In genomic region chr17:11618886-11619590, GRCm38 (mm10) we compare ENCODE assay signal across 27 mouse cellular contexts.
DNase-seq lines count a peak whose midpoint lies in the region; ATAC-seq and TF ChIP-seq lines count a peak whose summit lies in the region.
"Had no signal": no experiment of that assay in that cellular context is flagged by ENCODE, and none has a peak within 500 bp of the region (broad histone marks: within the 10 kb centered on the region; RNA-seq: fewer than 3 reads in every experiment).

No protein-coding gene starts in this region.

- H3K27me3 ChIP-seq in forebrain, embryonic 16.5 days (replicated peaks; ENCODE audit: control insufficient read depth, insufficient read depth, low read length), result no peaks in the 10 kb centered on the region
- 0 out of 2 replicates have a peak, but pooled peaks cover 3% of the 10 kb centered on the region for H3K27me3 ChIP-seq in forebrain, embryonic 14.5 days (replicated peaks; ENCODE audit: control insufficient read depth, insufficient read depth, low read length)
- no peaks in the 10 kb centered on the region for H3K27me3 ChIP-seq in hindbrain, embryonic 11.5 days (ENCODE audit: control insufficient read depth, insufficient read depth, low read length)
- H3K27me3 ChIP-seq: CH12.LX; hindbrain, embryonic 15.5 days; limb, embryonic 13.5 days; neural tube, embryonic 15.5 days; Patski; stomach, embryonic 15.5 days had no signal

- 65% methylated on average over 8 of the region's 8 CpGs for WGBS in forebrain, embryonic 16.5 days
- WGBS in forebrain, embryonic 14.5 days, result 79% methylated on average over 8 of the region's 8 CpGs
- WGBS in hindbrain, embryonic 11.5 days, result 92% methylated on average over 8 of the region's 8 CpGs

- no peaks in the 10 kb centered on the region for H3K36me3 ChIP-seq in forebrain, embryonic 16.5 days (ENCODE audit: control insufficient read depth, insufficient read depth)
- H3K36me3 ChIP-seq in forebrain, embryonic 14.5 days (ENCODE audit: control insufficient read depth, insufficient read depth, low read length), result no peaks in the 10 kb centered on the region
- no peaks in the 10 kb centered on the region for H3K36me3 ChIP-seq in hindbrain, embryonic 11.5 days (ENCODE audit: control insufficient read depth, insufficient read depth, low read length)
- H3K36me3 ChIP-seq: forebrain, embryonic 10.5 days; G1E; hindbrain, embryonic 15.5 days; limb, embryonic 13.5 days; liver, embryonic 12.5 days; neural tube, embryonic 15.5 days; stomach, embryonic 15.5 days had no signal

- no peaks in the 10 kb centered on the region for H3K9me3 ChIP-seq in forebrain, embryonic 16.5 days (ENCODE audit: control insufficient read depth, low read length)
- H3K9me3 ChIP-seq in forebrain, embryonic 14.5 days (replicated peaks; ENCODE audit: control insufficient read depth, low read length), result no peaks in the 10 kb centered on the region
- H3K9me3 ChIP-seq in hindbrain, embryonic 11.5 days (ENCODE audit: control insufficient read depth, low read length), result no peaks in the 10 kb centered on the region
- H3K9me3 ChIP-seq: forebrain, embryonic 10.5 days; G1E; hindbrain, embryonic 15.5 days; limb, embryonic 13.5 days; liver, embryonic 12.5 days; neural tube, embryonic 15.5 days; stomach, embryonic 15.5 days had no signal

- peak overlapping the region; percentile 54; the same call in 1 of the 2 replicates for H3K27ac ChIP-seq in forebrain, embryonic 16.5 days (ENCODE audit: low read length)
- H3K27ac ChIP-seq in forebrain, embryonic 14.5 days (ENCODE audit: low read depth, low read length), result no peak overlapping the region
- H3K27ac ChIP-seq in hindbrain, embryonic 11.5 days (ENCODE audit: low read depth, low read length), result no peak overlapping the region
- H3K27ac ChIP-seq: forebrain, embryonic 10.5 days; hindbrain, embryonic 15.5 days; limb, embryonic 13.5 days; liver, embryonic 12.5 days; neural tube, embryonic 15.5 days; stomach, embryonic 15.5 days had no signal

- no peak overlapping the region for H3K9ac ChIP-seq in forebrain, embryonic 16.5 days (replicated peaks; ENCODE audit: low read depth, low read length)
- H3K9ac ChIP-seq in forebrain, embryonic 14.5 days (ENCODE audit: low read length), result no peak overlapping the region
- no peak overlapping the region for H3K9ac ChIP-seq in hindbrain, embryonic 11.5 days (ENCODE audit: low read depth, low read length)
- H3K9ac ChIP-seq: hindbrain, embryonic 15.5 days; limb, embryonic 13.5 days; liver, embryonic 12.5 days; neural tube, embryonic 15.5 days; stomach, embryonic 15.5 days had no signal

- intact Hi-C loops in left cerebral cortex, postnatal 14 days (cut with DNase I), result loop anchor here (10.0 kb wide), 1 partner anchor 264 kb away; no protein-coding TSS in a partner anchor
- intact Hi-C loops in left cerebral cortex, postnatal 36 days (cut with DNase I), result loop anchor here (10.0 kb wide), 2 partner anchors 234 to 356 kb away; no protein-coding TSS in a partner anchor

- peaks cover 19% of the 10 kb centered on the region; the same call in 1 of the 2 replicates for H3K4me1 ChIP-seq in forebrain, embryonic 16.5 days (replicated peaks; ENCODE audit: control insufficient read depth, insufficient read depth, low read length)
- H3K4me1 ChIP-seq in forebrain, embryonic 14.5 days (ENCODE audit: control insufficient read depth, insufficient read depth, low read length), result peaks cover 3% of the 10 kb centered on the region; the same call in 1 of the 2 replicates
- no peaks in the 10 kb centered on the region for H3K4me1 ChIP-seq in hindbrain, embryonic 11.5 days (replicated peaks; ENCODE audit: control insufficient read depth, insufficient read depth, low read length)
- H3K4me1 ChIP-seq: hindbrain, embryonic 15.5 days; limb, embryonic 13.5 days; liver, embryonic 12.5 days; neural tube, embryonic 15.5 days; stomach, embryonic 15.5 days had no signal

- no peak for TF ChIP-seq POLR2A in brain, embryonic 14.5 days (IDR thresholded peaks at IDR 0.05; ENCODE audit: borderline replicate concordance, extremely low read depth, insufficient read depth, insufficient read length, poor library complexity, severe bottlenecking)

- peak; percentile 57 for ATAC-seq in forebrain, embryonic 16.5 days
- ATAC-seq in forebrain, embryonic 14.5 days, result no peak
- no peak for ATAC-seq in hindbrain, embryonic 11.5 days (ENCODE audit: low FRiP score)
- ATAC-seq: liver, embryonic 12.5 days; Patski had no signal

- H3K4me3 ChIP-seq in forebrain, embryonic 16.5 days (replicated peaks; ENCODE audit: low read length), result no peak overlapping the region
- no peak overlapping the region for H3K4me3 ChIP-seq in forebrain, embryonic 14.5 days (ENCODE audit: low read depth, low read length)
- no peak overlapping the region for H3K4me3 ChIP-seq in hindbrain, embryonic 11.5 days (ENCODE audit: low read depth, low read length)
- H3K4me3 ChIP-seq: forebrain, embryonic 10.5 days; hindbrain, embryonic 15.5 days; limb, embryonic 13.5 days; liver, embryonic 12.5 days; neural tube, embryonic 15.5 days; stomach, embryonic 15.5 days had no signal

- no peak for DNase-seq in forebrain, embryonic 14.5 days (ENCODE audit: low spot score)
- peak; percentile 55 to 61 for DNase-seq in left cerebral cortex, adult 18-20 months (ENCODE audit: low spot score in 2 of 2)
- no peak for DNase-seq in left cerebral cortex, postnatal 14 days (ENCODE audit: low spot score in 2 of 2)
- DNase-seq in brain, embryonic 14.5 days (ENCODE audit: low read depth), result peak; percentile 37
- DNase-seq in left cerebral cortex, postnatal 36 days (ENCODE audit: low spot score in 2 of 2), result peak; percentile 54 to 64
- no peak for DNase-seq in hindbrain, embryonic 11.5 days (ENCODE audit: low spot score)
- no peak for DNase-seq in urinary bladder, postnatal 36 days (ENCODE audit: low spot score in 2 of 2)
- DNase-seq: adrenal gland, postnatal 36 days; gastrocnemius, postnatal 36 days; heart, postnatal 36 days; kidney, adult 8-10 months; kidney, postnatal 10 days; lung, adult 18-20 months; lung, postnatal 10 days; thymus, adult 18-20 months; thymus, postnatal 36 days had no signal

- TF ChIP-seq CTCF in brain, embryonic 14.5 days (IDR thresholded peaks at IDR 0.05; ENCODE audit: borderline replicate concordance, extremely low read depth, insufficient read depth, insufficient read length), result no peak

- H3K4me2 ChIP-seq in forebrain, embryonic 16.5 days (ENCODE audit: low read length), result no peak overlapping the region
- no peak overlapping the region for H3K4me2 ChIP-seq in forebrain, embryonic 14.5 days (ENCODE audit: low read length)
- no peak overlapping the region for H3K4me2 ChIP-seq in hindbrain, embryonic 11.5 days (replicated peaks; ENCODE audit: low read depth, low read length)
- H3K4me2 ChIP-seq: hindbrain, embryonic 15.5 days; limb, embryonic 13.5 days; liver, embryonic 12.5 days; midbrain, embryonic 11.5 days; neural tube, embryonic 15.5 days; stomach, embryonic 15.5 days had no signal

Comparison
In these comparisons a context has a peak if more than half of its experiments do, and no peak if none do; other contexts are left out.
1. DNase-seq: peak in left cerebral cortex, adult 18-20 months (2 of 2), brain, embryonic 14.5 days (single experiment) and left cerebral cortex, postnatal 36 days (2 of 2); none in forebrain, embryonic 14.5 days (single experiment), left cerebral cortex, postnatal 14 days (0 of 2), hindbrain, embryonic 11.5 days (single experiment) and urinary bladder, postnatal 36 days (0 of 2).